Mouse (Mus musculus) neural tube, embryonic 10.5 days (tissue): Measurements from ENCODE around the gene Galnt18.

ENCODE experiments used
- DNase-seq: peaks from one replicate; pipeline ENCODE4 v3.0.0-alpha.2; 2017; ENCODE audit warnings: low spot score; ENCODE audit errors: extremely low spot score

The Galnt18 gene

GRCm38 (mm10) chr7:111566838-111567237 is 212.9 kb downstream of the Galnt18 start:
- no peak for DNase-seq

GRCm38 (mm10) chr7:111563316-111564110 is 216.3 kb downstream of the Galnt18 start:
- no peak for DNase-seq

- DNase-seq: no peak
Observed at GRCm38 (mm10) chr7:111560097-111560496, 219.7 kb downstream of the Galnt18 start.

- no peak for DNase-seq
Observed at GRCm38 (mm10) chr7:111559011-111559410, 220.8 kb downstream of the Galnt18 start.

- no peak for DNase-seq
Observed at GRCm38 (mm10) chr7:111550987-111551386, 228.8 kb downstream of the Galnt18 start.

- DNase-seq: no peak
Observed at GRCm38 (mm10) chr7:111547069-111547468, 232.7 kb downstream of the Galnt18 start.

- DNase-seq: no peak
Observed at GRCm38 (mm10) chr7:111545614-111546013, 234.2 kb downstream of the Galnt18 start.

- no peak for DNase-seq
Observed at GRCm38 (mm10) chr7:111537946-111538345, 241.8 kb downstream of the Galnt18 start.

GRCm38 (mm10) chr7:111534826-111535405 is 244.9 kb downstream of the Galnt18 start:
- DNase-seq: no peak

GRCm38 (mm10) chr7:111528961-111529643 is 250.7 kb downstream of the Galnt18 start:
- no peak for DNase-seq

GRCm38 (mm10) chr7:111528462-111528861 is 251.3 kb downstream of the Galnt18 start:
- no peak for DNase-seq

- DNase-seq: no peak
Observed at GRCm38 (mm10) chr7:111520881-111521280, 258.9 kb downstream of the Galnt18 start.

- no peak for DNase-seq
Observed at GRCm38 (mm10) chr7:111518581-111519242, 261.1 kb downstream of the Galnt18 start.

GRCm38 (mm10) chr7:111516882-111517281 is 262.9 kb downstream of the Galnt18 start:
- DNase-seq: no peak

GRCm38 (mm10) chr7:111515471-111515870 is 264.3 kb downstream of the Galnt18 start:
- DNase-seq: no peak

GRCm38 (mm10) chr7:111509167-111509854 is 270.5 kb downstream of the Galnt18 start:
- no peak for DNase-seq

- DNase-seq: no peak
Observed at GRCm38 (mm10) chr7:111500616-111501015, 279.2 kb downstream of the Galnt18 start.

- no peak for DNase-seq
Observed at GRCm38 (mm10) chr7:111499255-111499790, 280.5 kb downstream of the Galnt18 start.

GRCm38 (mm10) chr7:111497191-111497590 is 282.6 kb downstream of the Galnt18 start:
- DNase-seq: no peak

- DNase-seq: no peak
Observed at GRCm38 (mm10) chr7:111492242-111492949, 287.4 kb downstream of the Galnt18 start.
